Mouse (Mus musculus): ENCODE measurements around the gene Sumf2.

Sumf2 gene

DNA sequence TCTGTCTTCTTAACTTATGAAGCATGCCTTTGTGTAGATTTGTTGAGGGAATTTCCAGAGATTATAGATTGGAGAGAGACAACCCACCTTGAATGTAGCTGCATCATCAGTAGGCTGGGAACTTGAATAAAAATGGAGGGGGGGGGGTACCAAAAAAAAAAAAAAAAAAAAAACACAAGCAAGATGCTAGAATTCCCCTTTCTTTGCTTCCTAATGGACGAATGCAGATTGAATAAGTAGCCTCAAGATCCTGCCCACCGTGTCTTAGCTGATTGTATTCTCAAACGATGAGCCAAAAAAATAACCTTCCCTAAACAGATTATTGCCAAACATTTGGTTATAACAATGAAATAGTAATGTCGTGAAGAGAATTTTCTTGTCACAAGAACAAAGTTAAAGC lies 61.0 kb downstream of the Sumf2 start:
- DNase-seq (ENCODE audit: low read depth, low spot score): no peak

DNA sequence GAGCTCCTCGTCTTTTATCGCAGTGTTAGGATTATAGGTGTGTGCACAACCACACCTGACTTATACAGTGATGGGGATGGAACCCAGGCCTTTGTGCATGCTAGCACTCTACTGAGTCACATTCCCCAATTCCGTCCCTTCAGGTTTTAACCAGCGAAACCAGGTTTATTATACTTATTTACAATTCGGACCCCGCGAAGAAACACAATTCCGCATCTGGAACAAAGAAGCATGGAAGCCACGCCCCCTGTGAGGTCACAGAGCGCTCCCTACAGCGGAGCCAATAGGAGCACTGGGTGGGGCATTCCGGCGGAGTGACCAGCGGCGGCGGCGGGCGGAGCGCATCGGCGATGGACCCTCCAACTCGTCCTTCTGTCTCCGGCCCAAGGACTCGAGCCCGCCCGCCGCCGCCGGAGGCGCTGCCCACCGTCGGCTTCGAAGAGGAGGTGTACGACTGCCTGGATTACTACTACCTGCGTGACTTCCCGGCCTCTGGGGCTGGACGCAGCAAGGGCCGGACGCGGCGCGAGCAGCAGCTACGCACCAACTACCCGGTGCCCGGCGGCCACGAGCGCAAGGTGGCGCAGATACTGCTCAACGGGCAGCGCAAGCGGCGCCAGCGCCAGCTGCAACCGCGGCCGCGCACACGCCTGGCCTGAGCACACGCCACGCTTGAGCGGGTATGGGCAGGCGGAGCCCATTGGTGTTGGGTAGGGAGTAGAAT lies 61.6 kb downstream of the Sumf2 start, which contains the start of gene Nupr1l:
Gene Nupr1l (plus strand): TSS at position 299 of the 724 bp plus-strand sequence.
- no peak for DNase-seq (ENCODE audit: low read depth, low spot score)

GRCm38 (mm10) chr5:129909147-129909546 lies 62.4 kb downstream of the Sumf2 start:
- DNase-seq (ENCODE audit: low read depth, low spot score): no peak

DNA sequence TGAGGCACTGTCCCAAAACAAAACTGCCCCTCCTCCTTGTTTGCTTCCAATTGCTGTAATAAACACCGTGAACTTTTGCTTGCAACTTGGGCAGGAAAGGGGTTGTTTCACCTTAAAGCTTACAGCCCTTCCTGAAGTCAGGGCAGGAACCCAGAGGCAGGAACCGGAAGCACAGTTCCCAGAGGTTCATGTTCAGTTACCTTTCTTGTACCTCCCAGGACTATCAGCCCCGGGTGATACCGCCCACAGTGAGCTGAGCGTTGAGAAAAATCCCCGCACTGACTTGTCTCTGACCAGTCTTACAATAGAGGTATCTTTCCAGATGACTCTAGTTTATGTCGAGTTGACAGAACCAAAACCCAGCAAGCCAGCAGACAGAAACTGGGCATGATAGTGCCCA lies 62.8 kb downstream of the Sumf2 start:
- DNase-seq (ENCODE audit: low read depth, low spot score): no peak
